Mouse (Mus musculus) spleen, adult 2 months (tissue): Measurements from ENCODE around the gene Sytl1. TPM values are rescaled to one million over a fixed set of nuclear protein-coding genes. Genes with fewer than 3 reads are reported as not detected.
A peak's percentile ranks its signal among the peaks of the same experiment; 100 is the strongest.

ENCODE experiments used
- DNase-seq, 2 experiments: peaks; one replicate each; pipeline versions ENCODE4 v3.0.0 to v3.0.0-alpha.2; 2012 to 2021; ENCODE audit warnings: low spot score in 2 of 2, low read depth in 1 of 2
- H3K27ac ChIP-seq: fragments of 200-500 bp; 2 replicates; pipeline ENCODE4 v1.5.1; 2012; ENCODE audit warnings: low read length, inconsistent platforms; ENCODE audit not compliant: insufficient read depth
- H3K27me3 ChIP-seq: fragments of 200-500 bp; 2 replicates; pipeline ENCODE4 v1.6.1; 2012; ENCODE audit warnings: mild to moderate bottlenecking, moderate library complexity, low read length, inconsistent platforms; ENCODE audit not compliant: control insufficient read depth, insufficient read depth
- H3K36me3 ChIP-seq: fragments of 200-500 bp; 2 replicates; pipeline ENCODE4 v1.6.1; 2012; ENCODE audit warnings: mild to moderate bottlenecking, low read length, inconsistent platforms; ENCODE audit not compliant: control insufficient read depth, insufficient read depth
- H3K4me1 ChIP-seq: fragments of 200-500 bp; 2 replicates; pipeline ENCODE4 v1.6.1; 2011; ENCODE audit warnings: inconsistent platforms; ENCODE audit not compliant: control insufficient read depth, insufficient read depth, insufficient read length
- H3K4me3 ChIP-seq: fragments of 200-500 bp; 2 replicates; pipeline ENCODE4 v1.5.1; 2011; ENCODE audit warnings: mild to moderate bottlenecking, inconsistent platforms; ENCODE audit not compliant: insufficient read depth, insufficient read length; ENCODE audit errors: extremely low read depth
- CTCF ChIP-seq: fragments of 200-500 bp; IDR thresholded peaks from 2 replicates; pipeline ENCODE4 v1.5.1; 2011; ENCODE audit warnings: mild to moderate bottlenecking, inconsistent platforms; ENCODE audit not compliant: insufficient read depth, insufficient read length, insufficient replicate concordance; ENCODE audit errors: extremely low read depth
- POLR2A ChIP-seq: fragments of 200-500 bp; IDR thresholded peaks from 2 replicates; pipeline ENCODE4 v1.6.1; 2011; ENCODE audit warnings: low read depth, low read length, inconsistent platforms
- WGBS: fragments of 180-500 bp; shearing (Covaris S2); methylation state at CpG from one replicate; pipeline ENCODE4 v1.1.7; 2018; 5-methylcytosine and 5-hydroxymethylcytosine counted together
- polyA plus RNA-seq: library from polyadenylated mRNA; depleted of rRNA; stranded (reverse); fragments of >200 nt; gene quantifications from 2 replicates; pipeline ENCODE4 v1.2.3, GENCODE M21; 2012

Gene Sytl1
- polyA plus RNA-seq, 1 experiment = 7.1 TPM

DNA sequence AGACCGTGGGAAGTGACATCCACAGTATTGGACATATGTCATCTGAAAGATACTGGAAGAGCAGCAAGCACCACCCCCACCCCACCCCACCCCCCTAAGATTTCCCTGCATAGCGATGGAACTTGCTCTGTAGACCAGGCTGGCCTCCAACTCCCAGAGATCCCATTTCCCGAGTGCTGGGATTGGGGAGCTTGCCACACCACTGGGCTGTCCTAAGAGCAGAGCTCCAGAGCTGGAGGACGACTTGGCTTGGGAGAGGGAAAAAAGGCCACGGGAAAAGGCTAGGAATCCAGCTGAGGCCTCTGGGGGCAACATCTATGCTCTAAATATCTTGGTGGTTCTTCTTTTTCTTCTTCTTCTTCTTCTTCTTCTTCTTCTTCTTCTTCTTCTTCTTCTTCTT is 28.1 kb downstream of the Sytl1 start:
- no peak for DNase-seq
- no peak overlapping the region for H3K4me3 ChIP-seq
- 74% methylated on average over 5 of the region's 5 CpGs for WGBS
- no peak overlapping the region for H3K27ac ChIP-seq
- TF ChIP-seq POLR2A = no peak
- no peaks in the 10 kb centered on the region for H3K36me3 ChIP-seq
- no peaks in the 10 kb centered on the region; the same call in 1 of the 2 replicates for H3K4me1 ChIP-seq
- no peaks in the 10 kb centered on the region for H3K27me3 ChIP-seq

DNA sequence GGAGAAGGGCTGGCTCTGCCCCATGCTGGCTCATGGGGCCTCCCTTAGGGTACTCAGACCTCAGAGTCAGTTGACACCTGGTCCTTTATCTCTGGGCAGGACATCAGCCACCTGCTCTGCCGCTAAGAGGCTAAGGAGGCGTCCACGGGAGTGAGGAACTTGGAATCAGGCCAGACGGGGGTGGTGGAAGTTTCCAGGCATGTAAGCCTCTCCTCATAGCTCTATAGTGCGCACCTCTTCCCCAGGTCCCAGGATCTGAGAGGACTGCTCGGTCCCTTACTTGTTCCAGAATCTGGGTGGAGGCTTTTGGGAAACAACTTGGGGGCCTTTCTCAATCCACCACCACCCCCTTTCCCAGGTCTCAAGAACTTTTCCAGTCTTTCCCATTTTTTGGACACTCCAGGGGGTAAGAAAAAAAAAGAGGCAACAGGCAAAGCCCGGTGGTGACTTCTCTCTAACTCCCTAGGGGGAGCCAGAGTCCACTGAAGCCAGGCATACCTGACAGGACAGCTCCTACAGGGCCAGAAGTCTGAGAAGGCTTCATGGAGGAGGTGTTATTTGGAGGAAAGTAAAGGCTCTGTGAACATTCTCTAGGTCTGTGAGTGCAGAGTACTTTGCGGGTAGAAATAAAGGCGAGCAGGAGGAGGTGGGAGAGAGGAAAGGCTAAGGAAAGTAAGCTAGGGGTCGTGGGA is 29.5 kb downstream of the Sytl1 start:
- DNase-seq = peak in 1 of 2 experiments; percentile 52
- Histone ChIP-seq H3K27ac (no peak overlapping the region), H3K27me3 (no peaks in the 10 kb centered on the region), H3K4me1 (no peaks in the 10 kb centered on the region; the same call in 1 of the 2 replicates), H3K4me3 (no peak overlapping the region), H3K36me3 (no peaks in the 10 kb centered on the region)
- TF ChIP-seq POLR2A (no peak), CTCF (peak; percentile 80; the same call in 1 of the 2 replicates)
- 55% methylated on average over 10 of the region's 10 CpGs for whole genome bisulfite sequencing

DNA sequence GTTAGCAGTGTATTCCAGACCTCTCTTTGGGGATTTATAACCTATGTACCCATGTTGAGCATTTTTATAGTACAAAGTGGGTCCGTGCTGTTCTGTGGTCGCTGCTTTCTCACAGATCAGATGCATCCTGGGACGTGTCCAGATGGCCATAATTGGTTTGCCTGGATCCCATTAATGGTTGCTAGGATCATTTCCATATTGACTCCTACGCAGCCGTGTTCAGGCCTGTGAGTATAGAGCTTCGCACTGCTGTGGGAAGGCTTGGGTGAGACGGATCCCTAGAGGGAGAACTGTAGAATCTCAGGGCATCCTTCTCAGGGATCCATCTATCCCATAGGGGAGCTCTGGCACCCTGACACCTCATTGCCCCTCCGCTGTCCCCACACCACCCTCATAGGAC is 33.3 kb downstream of the Sytl1 start:
- Histone ChIP-seq H3K4me1 (no peaks in the 10 kb centered on the region), H3K27ac (no peak overlapping the region), H3K36me3 (no peaks in the 10 kb centered on the region), H3K4me3 (no peak overlapping the region), H3K27me3 (no peaks in the 10 kb centered on the region)
- 93% methylated on average over 8 of the region's 8 CpGs for WGBS
- TF ChIP-seq CTCF (no peak), POLR2A (no peak)
- no peak for DNase-seq

DNA sequence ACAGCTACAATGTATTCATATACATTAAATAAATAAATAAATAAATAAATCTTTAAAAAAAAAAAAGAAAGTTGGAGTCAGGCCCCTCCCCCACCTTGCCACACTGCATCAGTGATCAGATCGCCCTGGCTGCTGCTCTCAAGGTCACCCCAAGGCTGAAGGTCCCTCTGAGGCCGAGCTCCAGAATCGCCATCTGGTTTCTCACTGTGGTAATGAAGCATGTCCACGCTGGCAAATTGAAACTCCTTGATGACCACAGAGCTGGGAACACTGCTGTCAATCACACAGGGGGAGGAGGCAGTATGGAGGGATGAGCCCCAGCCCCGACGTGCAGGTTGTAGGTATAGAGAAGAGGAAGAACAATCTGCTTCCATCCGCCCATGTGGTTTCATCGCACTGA is 35.3 kb downstream of the Sytl1 start:
- no peak for DNase-seq
- TF ChIP-seq CTCF (no peak), POLR2A (no peak)
- WGBS = 46% methylated on average over 8 of the region's 8 CpGs
- Histone ChIP-seq H3K4me3 (no peak overlapping the region), H3K36me3 (no peaks in the 10 kb centered on the region), H3K4me1 (no peaks in the 10 kb centered on the region), H3K27me3 (no peaks in the 10 kb centered on the region), H3K27ac (no peak overlapping the region)

DNA sequence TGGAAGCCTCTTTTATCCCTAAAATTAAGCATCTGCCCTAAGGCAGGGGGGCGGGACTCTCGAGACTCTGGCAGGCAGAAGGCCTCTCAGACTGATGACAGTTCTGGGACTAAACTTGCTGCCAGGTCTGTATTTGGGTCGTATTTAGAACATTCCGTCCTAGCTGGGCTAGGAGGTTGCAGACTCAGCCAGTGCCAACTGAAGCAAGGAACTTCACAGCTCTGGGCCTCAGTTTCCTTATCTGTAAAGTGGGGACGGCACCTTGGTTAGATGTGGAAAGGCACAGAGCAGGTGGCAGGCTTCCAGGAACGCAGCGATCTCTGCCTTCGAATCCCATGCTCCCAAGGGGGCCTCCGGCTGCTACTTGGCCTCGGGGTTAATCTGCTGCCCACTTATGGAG is 36.8 kb downstream of the Sytl1 start:
- 80% methylated on average over 10 of the region's 10 CpGs for WGBS

GRCm38 (mm10) chr4:133223875-133224274 is 39.0 kb downstream of the Sytl1 start:
- Histone ChIP-seq H3K36me3 (no peaks in the 10 kb centered on the region), H3K4me1 (no peaks in the 10 kb centered on the region), H3K4me3 (no peak overlapping the region), H3K27ac (no peak overlapping the region), H3K27me3 (no peaks in the 10 kb centered on the region)
- DNase-seq = no peak
- 85% methylated on average over 5 of the region's 5 CpGs for WGBS
- no peak for TF ChIP-seq POLR2A
- no peak for TF ChIP-seq CTCF

More for the DNA sequence above, 36.8 kb downstream of the Sytl1 start:
- Histone ChIP-seq H3K4me3 (no peak overlapping the region), H3K27ac (no peak overlapping the region), H3K27me3 (no peaks in the 10 kb centered on the region), H3K36me3 (no peaks in the 10 kb centered on the region), H3K4me1 (no peaks in the 10 kb centered on the region)
- no peak for DNase-seq
- TF ChIP-seq CTCF (no peak), POLR2A (no peak)

DNA sequence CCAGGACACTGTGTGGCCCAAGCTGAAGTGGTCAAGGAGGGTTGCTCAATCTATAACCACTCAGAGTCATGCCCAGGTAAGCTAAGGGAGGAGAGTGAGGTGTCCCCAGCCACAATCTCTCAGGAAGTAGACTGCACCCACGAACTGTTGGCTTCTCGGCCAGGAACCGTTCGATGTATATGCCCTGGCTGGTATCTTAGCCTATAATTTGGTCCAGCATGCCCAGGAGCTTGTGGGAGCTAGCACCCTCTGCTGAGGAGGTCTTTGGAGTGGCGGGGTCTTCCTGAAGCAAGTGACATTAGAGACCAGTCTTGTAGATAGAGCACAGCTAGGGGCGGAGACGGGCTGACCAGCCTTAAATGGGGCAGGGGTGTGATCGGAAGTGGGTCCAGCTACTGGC is 41.2 kb downstream of the Sytl1 start:
- no peaks in the 10 kb centered on the region for H3K4me1 ChIP-seq
- DNase-seq = no peak
- no peaks in the 10 kb centered on the region for H3K36me3 ChIP-seq
- WGBS = 83% methylated on average over 8 of the region's 8 CpGs
- no peaks in the 10 kb centered on the region for H3K27me3 ChIP-seq
- H3K4me3 ChIP-seq = no peak overlapping the region
- TF ChIP-seq CTCF = no peak
- no peak for TF ChIP-seq POLR2A
- H3K27ac ChIP-seq = no peak overlapping the region
